Mouse (Mus musculus) lung, embryonic 16.5 days (tissue): Measurements from ENCODE around the gene Slc35a2. TPM values are rescaled to one million over a fixed set of nuclear protein-coding genes. Genes with fewer than 3 reads are reported as not detected.

Experiments used
- ATAC-seq: fragments of 200-750 bp; cut with Nextera tagmentation; 2 replicates; pipeline ENCODE4 v1.8.0; 2017; ENCODE audit warnings: low read depth, mild to moderate bottlenecking, moderate library complexity
- H3K27ac ChIP-seq: fragments of 300-500 bp; sonication (generic); 2 replicates; pipeline ENCODE4 v1.5.1; 2014; ENCODE audit warnings: mild to moderate bottlenecking, control low read depth, low read length
- H3K27me3 ChIP-seq: fragments of 300-500 bp; sonication (generic); 2 replicates; pipeline ENCODE4 v1.6.1; 2014; ENCODE audit warnings: low read depth, low read length, mixed read lengths; ENCODE audit not compliant: control insufficient read depth, insufficient read depth
- H3K36me3 ChIP-seq: fragments of 300-500 bp; sonication (generic); 2 replicates; pipeline ENCODE4 v1.6.1; 2014; ENCODE audit warnings: low read length; ENCODE audit not compliant: control insufficient read depth, insufficient read depth
- H3K4me1 ChIP-seq: fragments of 300-500 bp; sonication (generic); replicated peaks from 2 replicates; pipeline ENCODE4 v1.6.1; 2014; ENCODE audit warnings: low read length, mixed read lengths; ENCODE audit not compliant: control insufficient read depth, insufficient read depth
- H3K4me2 ChIP-seq: fragments of 300-500 bp; sonication (generic); 2 replicates; pipeline ENCODE4 v1.6.1; 2014; ENCODE audit warnings: low read depth, low read length, control low read depth
- H3K4me3 ChIP-seq: fragments of 300-500 bp; sonication (generic); 2 replicates; pipeline ENCODE4 v1.5.1; 2014; ENCODE audit warnings: mild to moderate bottlenecking, low read length, control low read depth
- H3K9ac ChIP-seq: fragments of 300-500 bp; sonication (generic); 2 replicates; pipeline ENCODE4 v1.6.1; 2014; ENCODE audit warnings: low read length, control low read depth
- H3K9me3 ChIP-seq: fragments of 300-500 bp; sonication (generic); 2 replicates; pipeline ENCODE4 v1.6.1; 2016; ENCODE audit warnings: low read length; ENCODE audit not compliant: control insufficient read depth
- WGBS: fragments of 180-500 bp; shearing (Covaris S2); extraction: QIAGEN DNeasy Blood & Tissue Kit; methylation state at CpG from one replicate; pipeline ENCODE4 v1.1.7; 2014; 5-methylcytosine and 5-hydroxymethylcytosine counted together
- polyA plus RNA-seq: library from polyadenylated mRNA; unstranded; fragments of >200 nt; fragmentation: Nextera tagmentation; extraction: Ambion mirVana; gene quantifications from 2 replicates; pipeline ENCODE4 v1.2.1, GENCODE M21; 2015

The Slc35a2 gene
- polyA plus RNA-seq, result 40.9 and 42.7 TPM in 2 replicates

DNA sequence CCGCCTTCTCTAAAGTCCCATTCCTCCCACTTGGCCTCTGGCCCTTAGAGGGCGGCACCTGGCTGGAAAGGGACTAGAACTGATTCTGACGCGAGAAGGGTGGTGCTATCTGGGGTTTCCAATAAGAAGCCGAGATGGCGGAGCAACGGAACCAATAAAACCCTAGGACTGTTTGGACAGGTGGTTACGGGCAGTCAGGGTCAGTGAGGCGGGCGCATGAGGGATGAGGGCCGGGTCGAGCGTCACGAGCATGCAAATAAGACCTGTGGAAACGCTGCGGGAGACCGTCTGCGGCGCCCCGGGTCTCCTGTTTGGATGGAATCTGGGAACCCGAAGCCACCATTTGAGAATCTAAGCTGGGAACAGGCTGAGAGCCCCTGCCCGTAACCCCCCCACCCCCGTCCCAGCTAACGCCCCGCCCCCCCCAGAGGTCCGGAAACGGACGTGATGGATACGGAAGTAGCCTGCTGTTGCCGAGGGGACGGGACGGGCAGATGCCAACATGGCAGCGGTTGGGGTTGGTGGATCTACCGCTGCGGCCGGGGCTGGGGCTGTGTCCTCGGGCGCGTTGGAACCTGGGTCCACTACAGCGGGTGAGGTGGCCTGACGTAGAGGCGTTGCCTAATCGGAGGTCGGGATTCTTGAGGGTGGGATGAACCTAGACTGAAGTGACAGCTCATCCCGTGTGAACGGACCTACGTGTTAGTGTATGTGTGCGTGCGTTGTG, at the start of gene Slc35a2:
Gene Slc35a2 (plus strand): TSS at position 188 of the 727 bp plus-strand sequence.
- Histone ChIP-seq H3K27ac (peak within 1 kb of the TSS; percentile 76), H3K36me3 (no peaks in the 10 kb centered on the region; the same call in 1 of the 2 replicates), H3K4me1 (no peaks in the 10 kb centered on the region), H3K4me2 (peak within 1 kb of the TSS; percentile 44), H3K27me3 (no peaks in the 10 kb centered on the region), H3K9me3 (no peaks in the 10 kb centered on the region), H3K9ac (peak within 1 kb of the TSS; percentile 55), H3K4me3 (peak within 1 kb of the TSS; percentile 68)
- ATAC-seq, result peak; percentile 95
- 17% methylated on average over 47 of the region's 49 CpGs for WGBS

DNA sequence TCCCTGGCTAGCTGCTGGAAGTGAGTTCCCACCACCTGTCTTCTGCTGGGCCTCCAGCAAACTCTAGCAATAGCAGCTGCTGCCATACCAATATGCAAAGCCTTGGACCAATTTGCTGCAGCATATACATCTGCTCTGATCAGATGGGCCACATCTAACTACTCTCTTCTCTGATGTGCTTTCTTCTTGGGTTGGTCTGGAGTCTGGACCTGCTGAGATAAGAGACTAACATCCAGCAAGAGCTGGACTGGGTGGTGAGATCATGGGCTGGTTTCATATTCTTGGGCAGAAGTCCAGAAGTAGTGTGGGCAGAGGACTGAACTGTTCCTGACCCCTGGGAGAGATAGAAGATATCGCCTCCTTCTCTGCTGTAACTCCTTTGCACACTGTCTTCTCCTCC, 46.7 kb upstream of the Slc35a2 start:
- H3K4me2 ChIP-seq, result no peak overlapping the region
- WGBS, result 71% methylated on average over 1 of the region's 1 CpGs
- no peak overlapping the region for H3K27ac ChIP-seq
- no peaks in the 10 kb centered on the region for H3K27me3 ChIP-seq
- H3K4me1 ChIP-seq, result no peaks in the 10 kb centered on the region
- no peaks in the 10 kb centered on the region for H3K36me3 ChIP-seq
- no peak for ATAC-seq
- H3K9me3 ChIP-seq, result no peaks in the 10 kb centered on the region
- H3K4me3 ChIP-seq, result no peak overlapping the region
- H3K9ac ChIP-seq, result no peak overlapping the region

DNA sequence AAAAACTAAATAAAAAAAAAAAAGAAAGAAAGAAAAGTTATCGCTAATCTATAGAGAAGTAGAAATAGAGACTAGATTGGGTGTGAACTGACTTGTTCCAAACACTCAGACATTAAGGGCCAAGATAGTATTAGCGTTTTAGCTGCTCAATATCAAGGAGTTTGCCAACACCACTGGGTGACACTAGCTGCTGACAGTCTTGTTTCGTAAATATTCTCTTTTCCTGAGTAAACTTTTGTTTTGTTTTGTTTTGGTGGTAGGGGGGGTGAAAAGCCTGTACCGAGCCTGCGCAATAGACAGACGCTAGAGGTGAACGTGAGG, 43.0 kb upstream of the Slc35a2 start:
- WGBS, result 7% methylated on average over 7 of the region's 7 CpGs
- Histone ChIP-seq H3K36me3 (no peaks in the 10 kb centered on the region), H3K9ac (peak overlapping the region; percentile 49; the same call in 1 of the 2 replicates), H3K27ac (peak overlapping the region; percentile 75), H3K27me3 (no peaks in the 10 kb centered on the region), H3K4me1 (0 out of 2 replicates have a peak, but pooled peaks cover 2% of the 10 kb centered on the region), H3K9me3 (no peaks in the 10 kb centered on the region), H3K4me3 (peak overlapping the region; percentile 39), H3K4me2 (peak overlapping the region; percentile 57)
- no peak for ATAC-seq

DNA sequence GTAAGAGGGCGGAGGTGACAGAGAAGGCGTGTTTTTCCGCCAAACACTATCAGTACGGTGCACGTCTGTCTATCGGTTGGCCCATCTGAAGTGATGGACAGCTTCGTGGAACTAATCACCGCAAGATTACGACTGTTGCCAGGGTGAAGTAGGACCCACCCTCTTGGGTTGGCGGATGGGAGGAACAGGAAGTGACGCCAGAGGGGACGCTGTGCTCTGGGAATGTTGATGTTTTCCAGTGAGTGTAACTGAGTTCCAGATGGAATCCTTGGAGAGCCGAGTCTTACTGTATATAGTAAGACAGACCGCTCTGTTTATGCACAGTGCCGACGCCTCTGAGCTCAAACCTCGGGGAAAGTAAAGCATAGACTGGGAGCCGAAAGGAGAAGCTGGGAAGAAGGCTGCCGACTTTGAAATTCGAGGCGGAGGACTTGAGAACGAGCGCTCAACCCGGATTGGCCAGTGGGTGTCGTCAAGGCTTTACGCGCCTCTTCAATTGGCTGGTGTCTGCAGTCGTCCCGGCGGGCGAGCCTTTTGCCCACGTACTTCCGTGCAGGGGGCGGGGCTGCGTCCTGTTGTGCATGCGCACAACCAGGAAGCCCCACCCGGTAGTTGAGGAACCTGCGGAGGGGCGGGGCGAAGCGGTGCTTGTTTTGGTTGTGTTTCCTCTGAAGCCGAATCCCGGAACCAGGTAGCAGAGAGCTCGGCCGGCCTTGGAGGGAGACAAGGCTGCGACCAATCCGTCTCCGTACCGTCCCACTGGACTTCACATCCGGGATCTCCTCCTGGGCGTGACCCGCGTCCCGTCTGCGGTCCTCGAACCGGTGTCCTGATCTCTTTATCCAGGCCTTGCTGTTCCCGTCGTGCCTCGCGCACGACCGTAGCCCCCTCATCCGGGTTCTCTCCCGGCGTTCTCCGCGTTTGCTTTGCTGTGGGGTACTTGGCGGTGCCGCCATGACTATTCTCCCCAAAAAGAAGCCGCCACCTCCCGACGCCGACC, 42.4 kb upstream of the Slc35a2 start, which contains the start of gene Otud5:
Gene Otud5 (plus strand): TSS at position 202 of the 1,000 bp plus-strand sequence.
- 16% methylated on average over 72 of the region's 74 CpGs for WGBS
- peak within 1 kb of the TSS; percentile 60 for H3K4me2 ChIP-seq
- peak; percentile 98 for ATAC-seq
- no peaks in the 10 kb centered on the region for H3K27me3 ChIP-seq
- no peaks in the 10 kb centered on the region for H3K36me3 ChIP-seq
- 0 out of 2 replicates have a peak, but pooled peaks cover 2% of the 10 kb centered on the region for H3K4me1 ChIP-seq
- peak within 1 kb of the TSS; percentile 78 for H3K4me3 ChIP-seq
- no peaks in the 10 kb centered on the region for H3K9me3 ChIP-seq
- peak within 1 kb of the TSS; percentile 86 for H3K9ac ChIP-seq
- peak within 1 kb of the TSS; percentile 97 for H3K27ac ChIP-seq

DNA sequence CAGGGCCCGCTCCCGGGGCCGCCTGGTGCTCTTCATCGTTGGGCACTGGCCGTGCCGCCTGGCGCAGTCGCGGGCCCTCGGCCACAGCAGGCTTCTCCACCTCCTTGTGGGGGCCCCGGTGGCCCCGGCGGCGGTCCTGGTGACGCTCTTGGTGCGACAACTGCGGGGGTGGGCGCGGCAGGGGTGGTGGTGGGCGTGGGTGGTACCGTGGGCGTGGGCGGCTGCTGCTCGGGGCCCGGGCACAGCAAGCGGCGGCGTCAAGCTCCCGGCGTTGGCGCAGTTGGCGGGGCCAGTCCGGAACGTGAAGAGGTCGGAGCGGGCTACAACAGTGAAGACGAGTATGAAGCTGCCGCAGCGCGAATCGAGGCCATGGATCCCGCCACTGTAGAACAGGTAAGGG, 41.5 kb upstream of the Slc35a2 start:
- peak overlapping the region; percentile 97 for H3K27ac ChIP-seq

DNA sequence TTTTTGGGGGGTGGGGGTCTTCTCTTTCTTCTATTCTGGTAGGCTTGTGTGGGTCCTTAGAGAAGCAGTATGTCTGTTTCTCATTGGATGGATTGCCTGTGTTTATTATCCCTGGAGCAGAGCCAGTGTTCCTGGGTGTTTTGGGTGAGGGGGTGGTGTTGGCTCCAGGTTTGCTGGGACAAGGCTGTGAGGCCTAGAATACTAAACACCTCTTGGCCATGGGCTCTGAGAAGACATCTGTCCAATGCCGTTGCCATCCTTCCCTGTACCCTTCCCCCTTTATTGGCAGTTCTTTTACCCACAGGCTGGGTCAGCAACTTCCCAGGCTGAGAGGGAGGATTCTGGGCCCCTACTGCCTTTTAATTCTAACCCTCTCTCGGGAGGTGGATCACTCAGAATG, 36.0 kb upstream of the Slc35a2 start:
- Histone ChIP-seq H3K9ac (no peak overlapping the region), H3K9me3 (no peaks in the 10 kb centered on the region), H3K27me3 (no peaks in the 10 kb centered on the region), H3K4me2 (no peak overlapping the region), H3K4me3 (no peak overlapping the region), H3K4me1 (0 out of 2 replicates have a peak, but pooled peaks cover 2% of the 10 kb centered on the region), H3K36me3 (no peaks in the 10 kb centered on the region), H3K27ac (no peak overlapping the region)
- no peak for ATAC-seq
- WGBS, result 72% methylated on average over 2 of the region's 2 CpGs

More for the DNA sequence above, 41.5 kb upstream of the Slc35a2 start:
- no peaks in the 10 kb centered on the region for H3K27me3 ChIP-seq
- 0 out of 2 replicates have a peak, but pooled peaks cover 2% of the 10 kb centered on the region for H3K4me1 ChIP-seq
- peak overlapping the region; percentile 60 for H3K4me2 ChIP-seq
- peak overlapping the region; percentile 78 for H3K4me3 ChIP-seq
- ATAC-seq, result no peak
- no peaks in the 10 kb centered on the region for H3K9me3 ChIP-seq
- H3K36me3 ChIP-seq, result no peaks in the 10 kb centered on the region
- 9% methylated on average over 27 of the region's 42 CpGs for WGBS
- H3K9ac ChIP-seq, result peak overlapping the region; percentile 86

DNA sequence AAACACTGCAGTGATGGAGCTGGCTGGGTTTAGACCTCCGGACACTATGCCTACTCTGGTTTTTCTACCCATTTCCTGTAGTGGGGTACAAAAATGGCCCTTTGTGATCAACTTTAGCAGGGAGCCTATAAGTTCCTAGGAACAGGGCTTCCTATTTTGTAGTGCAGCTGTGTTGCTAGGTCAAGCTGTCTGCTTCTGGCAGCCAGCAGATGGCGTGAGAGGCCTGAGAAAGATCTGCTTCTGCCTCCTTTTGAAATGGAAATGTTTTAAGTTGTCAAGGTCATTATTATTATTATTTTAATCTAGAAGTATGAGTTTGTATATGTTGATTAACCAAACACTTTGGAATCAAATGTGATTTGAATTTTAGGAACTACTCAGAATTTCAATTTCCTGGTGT, 29.2 kb upstream of the Slc35a2 start:
- no peaks in the 10 kb centered on the region for H3K4me1 ChIP-seq
- H3K27ac ChIP-seq, result no peak overlapping the region
- no peaks in the 10 kb centered on the region for H3K36me3 ChIP-seq
- H3K4me2 ChIP-seq, result no peak overlapping the region
- H3K9ac ChIP-seq, result no peak overlapping the region
- H3K9me3 ChIP-seq, result no peaks in the 10 kb centered on the region
- no peak for ATAC-seq
- H3K4me3 ChIP-seq, result no peak overlapping the region
- no peaks in the 10 kb centered on the region for H3K27me3 ChIP-seq
- WGBS, result 42% methylated on average over 2 of the region's 2 CpGs

DNA sequence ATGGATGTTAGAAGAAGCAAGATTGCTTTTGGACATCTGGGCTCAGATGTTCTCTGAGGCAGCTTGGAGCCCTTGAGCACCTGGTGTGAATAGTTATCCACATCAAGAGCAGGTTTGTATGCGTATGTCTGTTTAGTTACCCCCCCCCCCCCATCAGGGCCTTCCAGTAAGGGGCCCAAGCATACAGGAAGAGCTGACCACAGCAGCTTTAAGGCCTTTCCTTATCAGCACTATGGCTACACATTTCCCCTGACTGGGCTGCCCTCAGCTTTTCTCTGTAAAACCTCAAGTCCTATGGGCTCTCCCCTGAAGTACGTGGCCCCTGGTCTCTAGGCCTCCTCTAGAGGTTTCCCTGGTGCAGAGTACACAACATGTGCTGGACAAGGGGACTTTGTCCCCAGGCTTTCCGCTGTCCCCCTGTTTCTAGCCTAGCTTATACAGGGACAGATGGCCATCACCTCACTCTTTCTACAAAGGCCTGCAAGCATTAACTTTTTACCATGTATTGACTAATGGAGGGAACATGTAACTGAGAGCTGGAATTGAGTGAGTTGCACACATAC, 24.6 kb upstream of the Slc35a2 start:
- no peaks in the 10 kb centered on the region for H3K4me1 ChIP-seq
- no peak overlapping the region for H3K9ac ChIP-seq
- no peak overlapping the region for H3K27ac ChIP-seq
- H3K9me3 ChIP-seq, result no peaks in the 10 kb centered on the region; the same call in 1 of the 2 replicates
- ATAC-seq, result no peak
- no peak overlapping the region for H3K4me2 ChIP-seq
- no peaks in the 10 kb centered on the region for H3K36me3 ChIP-seq
- WGBS, result 61% methylated on average over 3 of the region's 3 CpGs
- H3K4me3 ChIP-seq, result no peak overlapping the region
- H3K27me3 ChIP-seq, result no peaks in the 10 kb centered on the region
